Mouse (Mus musculus) neural tube, embryonic 15.5 days (tissue): ENCODE data around the gene Krt25. TPM values are rescaled to one million over a fixed set of nuclear protein-coding genes. Genes with fewer than 3 reads are reported as not detected.

Experiments
- ATAC-seq: fragments of 200-750 bp; cut with Nextera tagmentation; 2 replicates; pipeline ENCODE4 v1.8.0; 2017; ENCODE audit warnings: mild to moderate bottlenecking, moderate TSS enrichment, moderate library complexity; ENCODE audit not compliant: low FRiP score
- H3K27ac ChIP-seq: fragments of 300-500 bp; sonication (generic); replicated peaks from 2 replicates; pipeline ENCODE4 v1.5.1; 2015; ENCODE audit warnings: mild to moderate bottlenecking, inconsistent platforms
- H3K27me3 ChIP-seq: fragments of 300-500 bp; sonication (generic); replicated peaks from 2 replicates; pipeline ENCODE4 v1.6.1; 2015; ENCODE audit warnings: inconsistent platforms
- H3K36me3 ChIP-seq: fragments of 300-500 bp; sonication (generic); 2 replicates; pipeline ENCODE4 v1.6.1; 2015; ENCODE audit warnings: inconsistent platforms
- H3K4me1 ChIP-seq: fragments of 300-500 bp; sonication (generic); 2 replicates; pipeline ENCODE4 v1.6.1; 2015; ENCODE audit warnings: inconsistent platforms
- H3K4me2 ChIP-seq: fragments of 300-500 bp; sonication (generic); 2 replicates; pipeline ENCODE4 v1.6.1; 2015; ENCODE audit warnings: inconsistent platforms, mild to moderate bottlenecking, moderate library complexity
- H3K4me3 ChIP-seq: fragments of 300-500 bp; sonication (generic); replicated peaks from 2 replicates; pipeline ENCODE4 v1.5.1; 2015; ENCODE audit warnings: mild to moderate bottlenecking, inconsistent platforms
- H3K9ac ChIP-seq: fragments of 300-500 bp; sonication (generic); replicated peaks from 2 replicates; pipeline ENCODE4 v1.6.1; 2015; ENCODE audit warnings: mild to moderate bottlenecking, inconsistent platforms
- H3K9me3 ChIP-seq: fragments of 300-500 bp; sonication (generic); replicated peaks from 2 replicates; pipeline ENCODE4 v1.6.1; 2016; ENCODE audit warnings: inconsistent platforms
- WGBS: fragments of 180-500 bp; shearing (Covaris S2); methylation state at CpG from one replicate; pipeline ENCODE4 v1.1.7; 2015; ENCODE audit warnings: mixed read lengths; 5-methylcytosine and 5-hydroxymethylcytosine counted together
- polyA plus RNA-seq: library from polyadenylated mRNA; unstranded; fragments of >200 nt; fragmentation: Nextera tagmentation; extraction: Ambion mirVana; gene quantifications from 2 replicates; pipeline ENCODE4 v1.2.1, GENCODE M21; 2015

Gene Krt25
- polyA plus RNA-seq, 1 experiment from 2014 or later = 0.77 TPM

GRCm38 (mm10) chr11:99319127-99319526, 3.6 kb downstream of the Krt25 start:
- WGBS = 75% methylated on average over 9 of the region's 9 CpGs
- H3K36me3 ChIP-seq = no peaks in the 10 kb centered on the region
- H3K9me3 ChIP-seq = no peaks in the 10 kb centered on the region

GRCm38 (mm10) chr11:99316543-99316942, 6.2 kb downstream of the Krt25 start:
- H3K27ac ChIP-seq = no peak overlapping the region
- no peaks in the 10 kb centered on the region for H3K9me3 ChIP-seq
- H3K4me1 ChIP-seq = 0 out of 2 replicates have a peak, but pooled peaks cover 5% of the 10 kb centered on the region
- WGBS = 44% methylated on average over 8 of the region's 8 CpGs
- H3K27me3 ChIP-seq = no peaks in the 10 kb centered on the region
- no peaks in the 10 kb centered on the region for H3K36me3 ChIP-seq
- no peak overlapping the region for H3K4me2 ChIP-seq
- no peak overlapping the region for H3K9ac ChIP-seq
- H3K4me3 ChIP-seq = no peak overlapping the region
- no peak for ATAC-seq

More at GRCm38 (mm10) chr11:99319127-99319526, 3.6 kb downstream of the Krt25 start:
- Histone ChIP-seq H3K4me3 (no peak overlapping the region), H3K4me2 (no peak overlapping the region), H3K27ac (no peak overlapping the region), H3K4me1 (0 out of 2 replicates have a peak, but pooled peaks cover 5% of the 10 kb centered on the region), H3K9ac (no peak overlapping the region), H3K27me3 (no peaks in the 10 kb centered on the region)
- no peak for ATAC-seq

GRCm38 (mm10) chr11:99314594-99314993, 8.2 kb downstream of the Krt25 start:
- H3K4me3 ChIP-seq = no peak overlapping the region
- H3K4me1 ChIP-seq = 0 out of 2 replicates have a peak, but pooled peaks cover 5% of the 10 kb centered on the region
- no peak overlapping the region for H3K27ac ChIP-seq
- no peaks in the 10 kb centered on the region for H3K27me3 ChIP-seq
- 93% methylated on average over 2 of the region's 2 CpGs for WGBS
- no peaks in the 10 kb centered on the region for H3K36me3 ChIP-seq
- H3K9me3 ChIP-seq = no peaks in the 10 kb centered on the region
- H3K4me2 ChIP-seq = no peak overlapping the region
- no peak for ATAC-seq
- no peak overlapping the region for H3K9ac ChIP-seq

- WGBS = 79% methylated on average over 1 of the region's 1 CpGs
- no peaks in the 10 kb centered on the region for H3K36me3 ChIP-seq
- no peak for ATAC-seq
Measured at GRCm38 (mm10) chr11:99310882-99311281, 11.9 kb downstream of the Krt25 start.

GRCm38 (mm10) chr11:99307579-99307978, 15.2 kb downstream of the Krt25 start:
- Histone ChIP-seq H3K9ac (no peak overlapping the region), H3K9me3 (no peaks in the 10 kb centered on the region), H3K36me3 (no peaks in the 10 kb centered on the region), H3K27me3 (no peaks in the 10 kb centered on the region), H3K4me3 (no peak overlapping the region), H3K4me1 (no peaks in the 10 kb centered on the region), H3K27ac (no peak overlapping the region), H3K4me2 (no peak overlapping the region)
- no peak for ATAC-seq
- WGBS = 21% methylated on average over 2 of the region's 2 CpGs

More at GRCm38 (mm10) chr11:99310882-99311281, 11.9 kb downstream of the Krt25 start:
- H3K9ac ChIP-seq = no peak overlapping the region
- no peaks in the 10 kb centered on the region for H3K4me1 ChIP-seq
- no peak overlapping the region for H3K27ac ChIP-seq
- no peaks in the 10 kb centered on the region for H3K27me3 ChIP-seq
- H3K9me3 ChIP-seq = no peaks in the 10 kb centered on the region
- H3K4me2 ChIP-seq = no peak overlapping the region
- no peak overlapping the region for H3K4me3 ChIP-seq

GRCm38 (mm10) chr11:99295039-99295438, 27.7 kb downstream of the Krt25 start:
- WGBS = 43% methylated on average over 5 of the region's 5 CpGs

GRCm38 (mm10) chr11:99292846-99293245, 29.9 kb downstream of the Krt25 start:
- Histone ChIP-seq H3K4me2 (no peak overlapping the region), H3K27ac (no peak overlapping the region), H3K36me3 (no peaks in the 10 kb centered on the region), H3K4me1 (no peaks in the 10 kb centered on the region), H3K4me3 (no peak overlapping the region), H3K9me3 (no peaks in the 10 kb centered on the region), H3K27me3 (no peaks in the 10 kb centered on the region), H3K9ac (no peak overlapping the region)
- no peak for ATAC-seq
- 65% methylated on average over 5 of the region's 5 CpGs for WGBS

More at GRCm38 (mm10) chr11:99295039-99295438, 27.7 kb downstream of the Krt25 start:
- no peak for ATAC-seq
- H3K4me1 ChIP-seq = no peaks in the 10 kb centered on the region
- H3K27me3 ChIP-seq = no peaks in the 10 kb centered on the region
- H3K9ac ChIP-seq = no peak overlapping the region
- no peak overlapping the region for H3K4me3 ChIP-seq
- no peaks in the 10 kb centered on the region for H3K36me3 ChIP-seq
- no peak overlapping the region for H3K27ac ChIP-seq
- H3K9me3 ChIP-seq = no peaks in the 10 kb centered on the region
- H3K4me2 ChIP-seq = no peak overlapping the region

- no peak for ATAC-seq
- Histone ChIP-seq H3K9ac (no peak within 1 kb of the TSS), H3K9me3 (no peaks in the 10 kb centered on the region)
Measured at GRCm38 (mm10) chr11:99284833-99285312, 37.9 kb downstream of the Krt25 start, which contains the start of gene Krt24. Gene Krt24, minus strand, starts transcription at chr11:99285262.

GRCm38 (mm10) chr11:99284011-99284410, 38.7 kb downstream of the Krt25 start:
- H3K4me3 ChIP-seq = no peak overlapping the region
- H3K27me3 ChIP-seq = no peaks in the 10 kb centered on the region
- no peak for ATAC-seq
- no peak overlapping the region for H3K4me2 ChIP-seq
- no peaks in the 10 kb centered on the region for H3K9me3 ChIP-seq
- no peaks in the 10 kb centered on the region for H3K4me1 ChIP-seq
- H3K36me3 ChIP-seq = no peaks in the 10 kb centered on the region
- WGBS = 60% methylated on average over 5 of the region's 5 CpGs
- H3K9ac ChIP-seq = no peak overlapping the region
- no peak overlapping the region for H3K27ac ChIP-seq

More at GRCm38 (mm10) chr11:99284833-99285312, 37.9 kb downstream of the Krt25 start, which contains the start of gene Krt24:
- Histone ChIP-seq H3K4me3 (no peak within 1 kb of the TSS), H3K4me2 (no peak within 1 kb of the TSS), H3K4me1 (no peaks in the 10 kb centered on the region), H3K27me3 (no peaks in the 10 kb centered on the region), H3K36me3 (no peaks in the 10 kb centered on the region), H3K27ac (no peak within 1 kb of the TSS)
- 54% methylated on average over 11 of the region's 11 CpGs for WGBS

- ATAC-seq = no peak
- H3K9me3 ChIP-seq = no peaks in the 10 kb centered on the region
- 46% methylated on average over 4 of the region's 4 CpGs for WGBS
- no peak overlapping the region for H3K4me3 ChIP-seq
- no peaks in the 10 kb centered on the region for H3K4me1 ChIP-seq
- H3K9ac ChIP-seq = no peak overlapping the region
- H3K36me3 ChIP-seq = no peaks in the 10 kb centered on the region
- H3K4me2 ChIP-seq = no peak overlapping the region
- no peak overlapping the region for H3K27ac ChIP-seq
- no peaks in the 10 kb centered on the region for H3K27me3 ChIP-seq
Measured at GRCm38 (mm10) chr11:99283334-99283733, 39.4 kb downstream of the Krt25 start.

- H3K9ac ChIP-seq = no peak overlapping the region
- H3K4me3 ChIP-seq = no peak overlapping the region
- H3K27me3 ChIP-seq = no peaks in the 10 kb centered on the region
- H3K27ac ChIP-seq = no peak overlapping the region
- H3K9me3 ChIP-seq = no peaks in the 10 kb centered on the region
- H3K4me1 ChIP-seq = no peaks in the 10 kb centered on the region
- H3K4me2 ChIP-seq = no peak overlapping the region
- no peaks in the 10 kb centered on the region for H3K36me3 ChIP-seq
- 85% methylated on average over 9 of the region's 9 CpGs for WGBS
- no peak for ATAC-seq
Measured at GRCm38 (mm10) chr11:99281116-99281515, 41.6 kb downstream of the Krt25 start.

GRCm38 (mm10) chr11:99279986-99280385, 42.8 kb downstream of the Krt25 start:
- WGBS = 73% methylated on average over 5 of the region's 5 CpGs
- no peak for ATAC-seq
- Histone ChIP-seq H3K4me3 (no peak overlapping the region), H3K36me3 (no peaks in the 10 kb centered on the region), H3K27me3 (no peaks in the 10 kb centered on the region), H3K4me1 (no peaks in the 10 kb centered on the region), H3K9me3 (no peaks in the 10 kb centered on the region), H3K9ac (no peak overlapping the region), H3K27ac (no peak overlapping the region), H3K4me2 (no peak overlapping the region)
